Mouse (Mus musculus): ENCODE measurements around the gene Mthfd1.

DNA sequence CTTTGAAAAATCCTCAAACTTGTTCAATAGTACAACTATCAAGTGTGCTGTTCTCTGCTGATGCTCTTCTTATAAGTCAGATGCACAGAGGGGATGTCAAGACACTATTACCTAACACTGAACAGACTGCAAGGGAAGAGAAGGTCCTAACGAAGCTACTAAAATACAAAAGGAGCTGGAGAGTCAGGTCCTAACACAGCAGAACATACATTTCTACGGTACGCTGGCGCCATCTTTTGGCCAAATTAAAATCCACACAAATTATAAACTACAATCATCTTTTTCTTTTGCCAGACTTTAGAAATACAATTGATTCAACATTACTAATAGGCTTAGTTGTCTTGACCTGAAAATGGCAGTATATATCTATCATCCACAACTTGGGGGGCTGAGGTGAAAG, 86.0 kb downstream of the Mthfd1 start:
- no peak for TF ChIP-seq CTCF (IDR thresholded peaks at IDR 0.05; ENCODE audit: control insufficient read depth, insufficient read depth, insufficient replicate concordance, low read depth, low read length)
- TF ChIP-seq POLR2A (IDR thresholded peaks at IDR 0.05; ENCODE audit: control insufficient read depth, low read depth, low read length): no peak

All from testis, adult 2 months (tissue).